In the genomic region with DNA sequence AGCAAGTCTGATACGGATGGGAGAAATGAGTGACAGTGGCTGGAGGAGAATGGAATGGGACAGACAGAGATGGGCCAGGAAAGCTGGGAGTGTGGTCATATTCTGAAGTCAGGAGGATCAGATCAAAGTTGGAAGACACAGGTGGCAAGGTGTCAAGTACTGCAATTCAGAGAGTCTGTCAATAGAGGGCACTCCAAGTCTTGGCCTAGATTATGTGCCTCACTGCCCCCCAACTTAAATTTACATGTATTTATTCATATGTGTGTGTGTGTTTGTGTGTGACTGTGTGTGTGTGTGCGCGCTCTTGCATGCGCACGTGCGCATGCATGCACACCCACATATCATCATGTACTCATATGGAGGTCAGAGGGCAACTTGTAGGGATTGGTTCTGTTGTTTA, we compare ENCODE assay signal across 9 mouse cellular contexts.
DNase-seq lines count a peak whose midpoint lies in the region; ATAC-seq and TF ChIP-seq lines count a peak whose summit lies in the region.
"Had no signal": no experiment of that assay in that cellular context is flagged by ENCODE, and none has a peak within 500 bp of the region (broad histone marks: within the 10 kb centered on the region; RNA-seq: fewer than 3 reads in every experiment).

No protein-coding gene starts in this region.

- peak; percentile 79 for TF ChIP-seq CTCF in lung, postnatal 0 days (IDR thresholded peaks at IDR 0.05)
- TF ChIP-seq CTCF in stomach, postnatal 0 days (IDR thresholded peaks at IDR 0.05; ENCODE audit: low read depth): peak; percentile 81

- no peaks in the 10 kb centered on the region for H3K36me3 ChIP-seq in forebrain, embryonic 14.5 days (ENCODE audit: control insufficient read depth, insufficient read depth, low read length)
- H3K36me3 ChIP-seq in lung, postnatal 0 days (ENCODE audit: insufficient read depth, low read length): no peaks in the 10 kb centered on the region
- no peaks in the 10 kb centered on the region for H3K36me3 ChIP-seq in stomach, postnatal 0 days (ENCODE audit: control insufficient read depth, insufficient read depth, low read length)
- H3K36me3 ChIP-seq: limb, embryonic 12.5 days had no signal

- peak; percentile 47; the same call in 1 of the 2 replicates for ATAC-seq in frontal cortex, adult (ENCODE audit: low TSS enrichment)
- peak; percentile 70 for ATAC-seq in forebrain, embryonic 14.5 days
- ATAC-seq in lung, postnatal 0 days: peak; percentile 28
- ATAC-seq in stomach, postnatal 0 days (ENCODE audit: low FRiP score, low TSS enrichment): 0 out of 2 replicates have a peak, but pooled peaks have one; percentile 20

- 37% methylated on average over 6 of the region's 6 CpGs for WGBS in forebrain, embryonic 14.5 days
- 49% methylated on average over 6 of the region's 6 CpGs for WGBS in lung, postnatal 0 days
- WGBS in stomach, postnatal 0 days: 36% methylated on average over 6 of the region's 6 CpGs

- H3K4me1 ChIP-seq in forebrain, embryonic 14.5 days (ENCODE audit: control insufficient read depth, insufficient read depth, low read length): no peaks in the 10 kb centered on the region
- no peaks in the 10 kb centered on the region for H3K4me1 ChIP-seq in lung, postnatal 0 days (ENCODE audit: insufficient read depth, low read depth, low read length)
- no peaks in the 10 kb centered on the region for H3K4me1 ChIP-seq in stomach, postnatal 0 days (replicated peaks; ENCODE audit: control insufficient read depth, insufficient read depth)

- TF ChIP-seq EP300 in lung, postnatal 0 days (IDR thresholded peaks at IDR 0.05): no peak
- no peak for TF ChIP-seq EP300 in stomach, postnatal 0 days (optimal IDR thresholded peaks at IDR 0.05)

- no peak overlapping the region for H3K9ac ChIP-seq in forebrain, embryonic 14.5 days (ENCODE audit: low read length)
- no peak overlapping the region for H3K9ac ChIP-seq in lung, postnatal 0 days (replicated peaks; ENCODE audit: low read depth)
- H3K9ac ChIP-seq in stomach, postnatal 0 days (ENCODE audit: low read length): no peak overlapping the region
- H3K9ac ChIP-seq: limb, embryonic 12.5 days had no signal

- no peak overlapping the region for H3K4me3 ChIP-seq in forebrain, embryonic 14.5 days (ENCODE audit: low read depth, low read length)
- no peak overlapping the region for H3K4me3 ChIP-seq in lung, postnatal 0 days (ENCODE audit: low read depth, low read length)
- H3K4me3 ChIP-seq in stomach, postnatal 0 days (ENCODE audit: low read depth, low read length): no peak overlapping the region
- H3K4me3 ChIP-seq: limb, embryonic 12.5 days had no signal

- DNase-seq in frontal cortex, postnatal 14 days (ENCODE audit: low spot score in 2 of 2): no peak
- peak; percentile 40 for DNase-seq in CD4-positive helper T cell, adult 2 months (ENCODE audit: low read depth, low spot score)
- peak; percentile 4 for DNase-seq in c-Kit-positive CD71-positive TER-119-positive erythroid progenitor cells, embryonic 14.5 days (ENCODE audit: low spot score)
- peak; percentile 67 for DNase-seq in forebrain, embryonic 14.5 days (ENCODE audit: low spot score)
- peak; percentile 55 for DNase-seq in kidney, adult 9 months
- DNase-seq in lung, postnatal 0 days (ENCODE audit: low spot score): peak; percentile 69
- peak; percentile 22 for DNase-seq in stomach, postnatal 0 days (ENCODE audit: low spot score)

- no peak overlapping the region for H3K4me2 ChIP-seq in forebrain, embryonic 14.5 days (ENCODE audit: low read length)
- H3K4me2 ChIP-seq in lung, postnatal 0 days (replicated peaks; ENCODE audit: low read depth, low read length): no peak overlapping the region
- no peak overlapping the region for H3K4me2 ChIP-seq in stomach, postnatal 0 days (replicated peaks; ENCODE audit: low read depth)
- H3K4me2 ChIP-seq: limb, embryonic 12.5 days had no signal

- H3K27me3 ChIP-seq in forebrain, embryonic 14.5 days (replicated peaks; ENCODE audit: control insufficient read depth, insufficient read depth, low read length): no peaks in the 10 kb centered on the region
- no peaks in the 10 kb centered on the region for H3K27me3 ChIP-seq in lung, postnatal 0 days (replicated peaks; ENCODE audit: insufficient read depth, low read length)
- H3K27me3 ChIP-seq in stomach, postnatal 0 days (ENCODE audit: control insufficient read depth, insufficient read depth, low read length): no peaks in the 10 kb centered on the region
- H3K27me3 ChIP-seq: limb, embryonic 12.5 days had no signal

- H3K27ac ChIP-seq in forebrain, embryonic 14.5 days (ENCODE audit: low read depth, low read length): no peak overlapping the region
- no peak overlapping the region for H3K27ac ChIP-seq in lung, postnatal 0 days (ENCODE audit: low read length)
- H3K27ac ChIP-seq in stomach, postnatal 0 days (replicated peaks): no peak overlapping the region
- H3K27ac ChIP-seq: limb, embryonic 12.5 days had no signal

- H3K9me3 ChIP-seq in forebrain, embryonic 14.5 days (replicated peaks; ENCODE audit: control insufficient read depth, low read length): no peaks in the 10 kb centered on the region
- H3K9me3 ChIP-seq in lung, postnatal 0 days (ENCODE audit: low read length): no peaks in the 10 kb centered on the region
- H3K9me3 ChIP-seq in stomach, postnatal 0 days (ENCODE audit: control insufficient read depth, low read length): no peaks in the 10 kb centered on the region
- H3K9me3 ChIP-seq: limb, embryonic 12.5 days had no signal

Comparison
In these comparisons a context has a peak if more than half of its experiments do, and no peak if none do; other contexts are left out.
1. ATAC-seq: peak in every context shown above with its lines; median percentile 70 in forebrain, embryonic 14.5 days; 47 in frontal cortex, adult; 28 in lung, postnatal 0 days; 20 in stomach, postnatal 0 days.
2. DNase-seq: peak in CD4-positive helper T cell, adult 2 months (single experiment), c-Kit-positive CD71-positive TER-119-positive erythroid progenitor cells, embryonic 14.5 days (single experiment), forebrain, embryonic 14.5 days (single experiment), kidney, adult 9 months (single experiment), lung, postnatal 0 days (single experiment) and stomach, postnatal 0 days (single experiment); none in frontal cortex, postnatal 14 days (0 of 2).